Mouse (Mus musculus) embryonic fibroblast, embryonic 13.5 days (primary cell): ENCODE measurements around the gene Krt7.

Source experiments
- CTCF ChIP-seq: IDR thresholded peaks from 2 replicates; pipeline ENCODE4 v1.5.1; 2011; ENCODE audit warnings: mild to moderate bottlenecking, control low read depth, low read length, moderate library complexity, borderline replicate concordance; ENCODE audit not compliant: insufficient read depth
- POLR2A ChIP-seq: IDR thresholded peaks from 2 replicates; pipeline ENCODE4 v1.6.1; 2011; ENCODE audit warnings: low read depth, mild to moderate bottlenecking, control low read depth, low read length, moderate library complexity

DNA sequence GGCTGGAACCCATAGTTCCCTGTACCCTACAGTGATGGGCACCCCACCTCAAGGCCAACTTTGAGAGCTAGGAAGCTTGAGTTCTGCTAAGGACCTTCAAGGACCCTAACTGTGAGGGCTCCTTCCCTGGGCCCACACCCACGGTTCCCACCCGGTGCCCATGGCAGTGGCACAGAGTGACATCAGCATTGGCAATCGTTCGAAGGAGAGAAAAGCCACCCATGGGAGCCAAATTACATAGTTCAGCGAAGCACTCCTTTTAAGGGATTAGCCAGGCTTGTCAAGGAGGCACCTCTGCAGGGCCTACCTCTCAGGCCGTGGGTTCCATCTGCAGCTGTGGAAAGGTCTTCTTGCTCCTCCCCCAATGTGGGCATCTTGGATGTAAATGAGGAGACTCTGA lies 42.8 kb upstream of the Krt7 start:
- TF ChIP-seq CTCF (no peak), POLR2A (no peak)
